Mouse (Mus musculus) frontal cortex, adult (tissue): ENCODE measurements around the gene Lrrtm4.

Experiments
- ATAC-seq: cut with Nextera tagmentation; 2 replicates; pipeline ENCODE4 v1.9.2; 2017; ENCODE audit warnings: mild to moderate bottlenecking, moderate library complexity, mixed read lengths; ENCODE audit not compliant: low TSS enrichment

Lrrtm4 gene

GRCm38 (mm10) chr6:80018765-80019164, at the start of gene Lrrtm4:
Lrrtm4 (plus strand) TSS chr6:80018877.
- ATAC-seq: peak; percentile 92

DNA sequence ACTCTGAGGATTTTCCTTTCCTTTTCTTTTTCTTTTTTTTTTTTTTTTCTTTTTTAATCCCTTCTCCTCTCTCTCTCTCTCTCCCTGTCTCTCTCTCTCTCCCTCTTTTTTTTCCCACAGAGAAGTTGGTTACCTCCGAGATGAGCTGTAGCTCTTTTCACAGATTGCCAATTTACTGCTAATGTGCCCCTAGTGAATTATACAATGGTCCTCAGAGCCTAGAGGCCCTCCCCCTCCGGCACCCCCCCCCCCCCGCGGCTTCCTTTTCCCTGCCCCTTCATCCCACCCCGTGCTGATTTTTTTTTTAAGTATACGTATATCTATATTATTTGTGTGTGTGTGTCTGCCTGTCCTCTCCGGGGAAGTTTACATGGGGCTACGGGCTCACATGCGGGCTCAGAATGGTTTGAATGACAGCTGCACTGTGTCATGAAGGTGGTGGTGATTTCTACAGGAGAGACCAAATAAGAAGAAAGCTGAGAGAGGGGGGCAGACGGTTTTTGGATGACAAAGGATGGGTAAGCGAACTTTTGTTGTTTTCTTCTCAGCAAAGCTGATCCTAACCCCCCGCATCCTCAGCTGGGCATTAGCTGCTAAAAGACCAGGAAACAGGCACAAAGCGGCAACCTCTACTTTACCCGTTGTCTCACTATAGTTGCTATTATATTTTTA, 648 bp downstream of the Lrrtm4 start:
- ATAC-seq: peak; percentile 6; the same call in 1 of the 2 replicates

GRCm38 (mm10) chr6:80019861-80020230, 1.2 kb downstream of the Lrrtm4 start:
- peak; percentile 54; the same call in 1 of the 2 replicates for ATAC-seq

- no peak for ATAC-seq
These were observed 38.2 kb downstream of the Lrrtm4 start for GRCm38 (mm10) chr6:80056849-80057248.

DNA sequence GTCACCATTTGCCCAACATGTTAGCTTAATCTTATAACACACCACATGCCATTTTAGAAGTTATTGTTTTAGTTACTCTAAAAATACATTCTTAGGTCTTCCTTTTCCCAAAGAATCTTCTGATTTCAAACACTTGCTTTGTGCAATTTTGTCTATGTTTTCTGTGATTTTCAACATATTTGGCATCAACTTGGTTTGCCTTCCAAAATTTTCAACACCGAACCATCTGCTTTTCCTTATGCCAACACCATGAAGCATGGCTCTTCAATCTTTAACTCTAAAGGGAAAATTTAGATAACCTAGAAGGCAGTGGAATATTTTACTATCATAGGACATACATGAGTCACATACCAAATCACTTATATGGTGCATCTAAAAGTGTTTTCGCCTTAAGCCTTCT, 59.3 kb downstream of the Lrrtm4 start:
- peak; percentile 81 for ATAC-seq

- ATAC-seq: no peak
These were observed 60.6 kb downstream of the Lrrtm4 start for GRCm38 (mm10) chr6:80079290-80079689.

- no peak for ATAC-seq
These were observed 76.2 kb downstream of the Lrrtm4 start for GRCm38 (mm10) chr6:80094909-80095308.

- ATAC-seq: no peak
These were observed 86.7 kb downstream of the Lrrtm4 start for GRCm38 (mm10) chr6:80105343-80105742.

GRCm38 (mm10) chr6:80105843-80106242, 87.2 kb downstream of the Lrrtm4 start:
- no peak for ATAC-seq

GRCm38 (mm10) chr6:80126419-80126818, 107.7 kb downstream of the Lrrtm4 start:
- peak; percentile 74 for ATAC-seq

- no peak for ATAC-seq
These were observed 143.9 kb downstream of the Lrrtm4 start for GRCm38 (mm10) chr6:80162585-80162984.

DNA sequence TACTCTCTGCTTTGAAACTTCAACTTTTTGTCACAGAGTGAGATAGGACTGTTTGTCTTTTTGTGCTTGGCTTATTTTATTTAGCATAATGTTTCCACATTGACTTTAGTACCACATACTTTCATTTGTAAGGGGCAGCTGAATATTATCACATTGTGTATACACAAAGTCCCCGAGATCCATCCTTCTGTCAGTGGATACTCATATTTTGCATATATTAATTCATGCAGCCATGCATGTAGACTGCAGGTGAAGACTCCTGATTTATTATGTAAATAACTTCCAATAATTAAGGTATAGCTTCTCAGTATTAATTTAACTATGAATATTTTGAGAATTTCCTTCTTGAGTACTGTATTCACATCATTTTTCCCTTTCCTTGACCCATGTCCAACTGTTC, 163.2 kb downstream of the Lrrtm4 start:
- ATAC-seq: no peak

DNA sequence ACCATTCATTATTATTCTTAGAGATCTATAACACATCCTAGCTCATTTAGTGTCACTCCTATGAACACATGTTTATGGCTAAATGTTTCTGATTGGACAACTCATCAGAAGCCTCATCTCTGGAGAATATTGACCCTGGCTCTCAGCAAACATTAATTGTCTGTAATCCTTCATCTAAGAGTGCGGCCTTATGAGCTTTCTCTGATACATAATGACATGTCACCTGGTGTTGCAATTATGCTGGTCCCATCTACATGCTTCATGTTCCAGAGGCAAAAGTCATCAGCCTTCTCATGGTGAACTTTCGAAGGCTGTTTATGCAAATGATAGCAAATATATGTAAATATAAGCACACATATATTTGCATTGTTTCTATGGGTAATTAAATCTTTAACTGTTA, 163.7 kb downstream of the Lrrtm4 start:
- no peak for ATAC-seq

DNA sequence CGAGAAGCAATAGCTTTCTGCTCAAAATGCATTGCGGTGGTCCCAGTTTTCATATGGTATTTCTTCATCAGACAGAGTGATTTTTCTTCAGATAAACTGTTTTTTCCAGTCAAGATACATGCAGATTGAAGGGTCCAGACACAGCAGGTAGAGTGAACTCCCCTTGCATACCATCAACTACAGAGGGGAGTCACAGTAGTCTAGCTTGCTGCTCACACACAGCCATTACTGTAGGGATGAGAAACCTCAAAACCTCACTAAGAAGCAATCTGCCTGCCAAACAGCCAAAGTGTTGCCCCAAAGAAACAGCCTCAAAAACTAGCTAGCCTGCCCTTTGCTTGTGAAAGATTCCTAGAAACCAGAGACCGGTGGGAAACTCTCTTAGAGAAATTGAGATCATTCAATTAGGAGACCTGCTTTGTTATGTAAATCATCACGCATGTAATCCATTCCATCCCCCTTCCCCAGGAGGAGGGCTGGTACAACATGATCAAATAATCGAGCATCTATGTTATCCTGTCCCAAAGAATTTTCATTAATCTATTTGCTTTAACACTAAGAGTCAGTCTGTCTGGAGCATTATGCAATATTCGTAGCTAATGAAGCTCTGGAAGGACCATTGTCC, 166.9 kb downstream of the Lrrtm4 start:
- ATAC-seq: no peak

GRCm38 (mm10) chr6:80186791-80187190, 168.1 kb downstream of the Lrrtm4 start:
- no peak for ATAC-seq

- ATAC-seq: no peak
These were observed 190.8 kb downstream of the Lrrtm4 start for GRCm38 (mm10) chr6:80209476-80209875.

DNA sequence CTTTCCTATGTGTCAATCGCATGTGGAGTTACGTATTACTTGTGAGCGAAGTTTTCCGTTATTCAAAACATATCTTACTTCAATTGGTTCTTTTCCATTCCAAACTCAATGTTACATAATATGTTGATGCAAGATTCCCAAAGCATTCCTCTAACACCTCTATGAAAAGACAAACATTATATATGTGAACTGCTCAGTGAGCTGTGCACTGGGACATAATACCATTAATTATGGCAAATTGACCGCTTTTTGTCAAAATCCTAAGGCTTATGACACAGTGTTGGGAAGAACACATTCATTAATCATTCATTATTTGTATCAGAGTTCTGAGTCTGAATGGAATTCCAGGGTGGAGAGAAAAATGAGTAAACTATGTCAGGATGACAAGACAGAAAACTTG, 191.6 kb downstream of the Lrrtm4 start:
- ATAC-seq: no peak

DNA sequence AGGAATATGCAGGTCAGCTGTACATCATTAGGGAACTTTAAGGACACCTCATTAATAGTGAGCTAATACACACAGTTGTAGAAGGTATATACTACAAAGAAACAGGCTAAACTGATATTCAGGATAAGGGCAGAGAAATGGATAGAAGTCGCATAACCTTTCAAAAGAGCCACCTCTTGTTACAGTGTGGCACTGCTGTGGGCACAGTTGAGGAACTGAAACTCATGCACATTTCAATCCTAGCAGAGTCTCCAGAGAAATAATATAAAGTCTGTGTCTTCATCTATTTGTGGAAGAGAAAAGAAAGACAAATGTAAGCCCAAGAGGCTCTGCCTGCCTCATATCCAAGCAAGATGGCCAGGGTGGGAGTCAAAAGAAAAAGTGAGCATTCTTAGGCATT, 242.9 kb downstream of the Lrrtm4 start:
- no peak for ATAC-seq

DNA sequence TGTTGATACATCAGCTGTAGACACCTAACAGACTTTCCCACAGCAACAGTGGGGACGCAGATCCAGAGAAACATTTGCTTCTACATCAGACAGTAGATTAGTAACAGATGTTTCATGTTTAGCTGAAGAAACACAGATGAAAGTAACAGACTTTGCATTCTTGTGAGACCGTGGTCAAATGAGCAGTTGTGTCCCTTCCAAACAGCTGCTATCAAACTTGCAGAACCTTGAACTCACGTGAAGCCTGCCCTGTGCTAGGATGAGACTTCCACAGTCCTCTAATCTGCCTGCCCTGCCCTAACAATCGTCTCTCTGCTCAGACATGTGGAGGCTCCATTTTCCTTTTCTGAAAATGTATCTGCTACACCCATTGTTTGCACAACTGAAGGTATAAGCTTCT, 245.3 kb downstream of the Lrrtm4 start:
- no peak for ATAC-seq

DNA sequence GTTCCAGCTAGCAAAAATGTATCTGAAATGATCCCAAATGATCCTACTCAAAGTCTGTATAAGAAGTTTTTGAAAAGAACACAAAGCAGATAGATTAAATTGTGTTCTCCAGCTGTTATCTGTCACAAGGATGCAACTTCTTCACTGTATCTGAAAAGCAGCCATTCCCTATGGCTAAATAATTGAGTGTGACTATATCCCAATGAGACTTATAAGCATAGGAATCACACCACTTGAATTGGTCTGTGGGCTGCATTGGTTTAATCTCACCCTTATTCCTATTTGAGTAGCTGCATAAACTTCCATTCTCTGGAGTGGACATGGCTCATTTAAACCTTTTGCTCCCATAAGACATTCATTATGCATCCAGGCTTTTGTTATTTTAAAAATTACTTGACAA, 245.9 kb downstream of the Lrrtm4 start:
- no peak for ATAC-seq

- ATAC-seq: no peak
These were observed 247.1 kb downstream of the Lrrtm4 start for GRCm38 (mm10) chr6:80265746-80266145.

DNA sequence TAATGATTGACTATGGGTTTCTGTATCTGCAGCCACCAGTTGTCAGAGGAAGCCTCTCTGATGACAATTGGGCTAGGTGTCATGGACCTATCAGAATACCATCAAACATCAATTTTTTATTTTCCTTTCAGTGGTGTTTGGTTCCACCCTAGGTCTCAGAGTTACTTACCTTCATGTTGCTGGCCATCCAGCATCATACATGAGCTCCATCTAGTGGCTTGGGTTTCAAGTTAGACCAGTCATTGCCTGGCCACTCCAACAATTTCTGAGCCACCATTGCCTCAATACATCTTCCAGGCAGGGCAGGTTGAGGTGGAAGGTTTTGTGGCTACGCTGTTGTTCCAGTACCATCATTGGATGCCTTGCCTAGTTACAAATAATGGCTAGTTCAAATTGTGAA, 268.3 kb downstream of the Lrrtm4 start:
- ATAC-seq: peak; percentile 62; the same call in 1 of the 2 replicates

DNA sequence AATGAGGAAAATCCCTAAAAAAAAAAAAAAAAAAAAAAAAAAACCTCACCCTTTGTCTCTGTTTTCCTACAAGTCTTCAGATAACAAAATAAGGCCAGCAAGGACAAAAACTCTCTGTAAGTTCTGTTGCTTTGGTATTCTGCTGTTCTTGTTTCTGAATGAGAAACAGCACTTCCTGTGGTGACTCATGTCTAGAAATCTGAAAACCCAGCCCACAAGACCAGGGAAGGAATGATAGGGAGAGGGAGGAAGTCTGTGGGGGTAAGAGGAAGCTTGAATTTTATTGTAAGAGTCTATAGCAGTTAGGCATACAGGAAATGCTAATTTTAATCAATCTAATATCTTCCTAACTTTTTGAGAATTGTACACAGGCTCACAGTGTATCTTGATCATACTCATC, 283.2 kb downstream of the Lrrtm4 start:
- peak; percentile 82 for ATAC-seq

GRCm38 (mm10) chr6:80303568-80303967, 284.9 kb downstream of the Lrrtm4 start:
- ATAC-seq: no peak
